Mouse (Mus musculus) gastrocnemius, postnatal 25 days (tissue): ENCODE measurements around the gene Cdc37l1. TPM values are rescaled to one million over a fixed set of nuclear protein-coding genes. Genes with fewer than 3 reads are reported as not detected.

ENCODE experiments used
- DNase-seq: peaks from one replicate; pipeline ENCODE4 v3.0.0; 2022
- total RNA-seq, 2 experiments: library from RNA; stranded (reverse); gene quantifications; 1 replicate in 1 of 2; 2 replicates in 1 of 2; pipeline ENCODE4 v1.2.3; 2021

The Cdc37l1 gene
- total RNA-seq, 2 experiments from 2014 or later: 35.7 to 41.4 TPM

GRCm38 (mm10) chr19:29008069-29008706, 18.0 kb downstream of the Cdc37l1 start:
- no peak for DNase-seq

GRCm38 (mm10) chr19:29009046-29009445, 18.9 kb downstream of the Cdc37l1 start:
- no peak for DNase-seq

GRCm38 (mm10) chr19:29011355-29011990, 21.3 kb downstream of the Cdc37l1 start:
- no peak for DNase-seq

GRCm38 (mm10) chr19:29014466-29015055, 24.4 kb downstream of the Cdc37l1 start:
- DNase-seq: no peak

- DNase-seq: no peak
Observed at GRCm38 (mm10) chr19:29015410-29016203, 25.5 kb downstream of the Cdc37l1 start.

GRCm38 (mm10) chr19:29016204-29016765, 26.1 kb downstream of the Cdc37l1 start:
- DNase-seq: no peak

DNA sequence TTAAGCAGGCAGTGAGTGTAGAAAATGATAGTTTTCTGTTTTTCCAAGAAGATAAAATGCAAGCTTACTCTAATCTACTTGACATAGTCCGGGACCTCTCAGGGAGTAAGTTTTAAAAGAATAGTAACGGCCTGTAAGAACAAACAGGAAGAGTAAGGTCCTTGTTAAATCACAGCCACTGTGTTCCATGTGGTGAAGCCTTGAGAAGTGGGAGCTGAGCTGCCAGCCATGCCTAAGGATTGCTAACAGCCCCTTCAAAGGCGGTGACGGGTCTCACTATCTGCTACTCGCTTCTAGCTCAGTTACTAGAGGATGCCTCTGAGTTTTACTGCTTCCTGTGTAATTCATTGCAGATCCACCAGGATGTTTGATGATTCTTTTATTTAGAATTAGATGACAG, 26.6 kb downstream of the Cdc37l1 start:
- no peak for DNase-seq

- DNase-seq: no peak
Observed at GRCm38 (mm10) chr19:29019647-29020046, 29.5 kb downstream of the Cdc37l1 start.

DNA sequence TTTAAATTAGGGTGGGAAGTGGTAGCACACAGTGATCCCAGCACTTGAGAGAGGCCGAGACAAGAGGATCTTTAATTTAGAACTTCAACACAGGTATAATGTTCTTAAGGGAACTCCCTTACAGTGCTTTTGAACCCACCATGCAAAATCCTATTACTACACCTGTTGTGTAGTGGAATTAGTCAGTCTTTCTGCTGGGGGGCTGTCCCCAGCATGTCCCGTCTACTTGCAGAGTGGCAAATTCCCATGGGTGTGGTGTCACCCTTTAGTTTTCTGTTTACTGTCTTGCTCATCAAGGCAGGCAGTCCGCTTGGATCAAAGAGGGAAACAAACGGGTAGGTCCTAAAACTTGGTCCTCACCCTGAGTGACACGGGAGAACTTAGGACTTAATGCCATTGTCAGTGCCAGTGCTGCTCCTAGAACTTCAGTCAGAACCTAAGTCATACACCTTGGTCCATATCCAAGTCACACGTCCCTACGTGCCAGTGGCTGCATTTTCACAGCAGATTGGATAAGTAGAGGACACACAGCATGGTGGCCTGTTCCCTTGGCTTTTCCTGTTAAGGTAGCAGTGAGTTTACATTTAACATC, 31.7 kb downstream of the Cdc37l1 start:
- DNase-seq: no peak

- DNase-seq: no peak
Observed at GRCm38 (mm10) chr19:29024391-29024947, 34.3 kb downstream of the Cdc37l1 start.

- no peak for DNase-seq
Observed at GRCm38 (mm10) chr19:29031788-29032187, 41.6 kb downstream of the Cdc37l1 start.

DNA sequence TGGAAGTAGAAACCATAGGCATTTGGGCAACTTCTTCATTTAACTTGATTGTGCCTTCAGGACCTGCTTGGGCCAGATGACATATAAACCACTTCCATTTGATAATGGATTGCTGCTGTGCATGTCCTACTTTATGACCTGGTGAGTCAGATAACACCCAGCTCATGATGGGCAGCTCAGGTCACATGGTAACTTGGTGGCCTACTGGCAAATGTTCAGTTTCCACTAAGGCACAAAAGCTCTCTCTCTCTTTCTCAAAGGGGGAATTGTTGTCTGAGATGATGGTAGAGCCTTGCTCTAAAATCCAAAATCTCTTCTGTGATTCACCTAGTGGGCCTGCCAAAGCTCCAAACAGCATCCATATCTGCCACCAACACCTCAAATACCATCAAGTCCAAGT, 42.5 kb downstream of the Cdc37l1 start:
- no peak for DNase-seq

GRCm38 (mm10) chr19:29037026-29037425, 46.9 kb downstream of the Cdc37l1 start:
- DNase-seq: no peak

GRCm38 (mm10) chr19:29037541-29037940, 47.4 kb downstream of the Cdc37l1 start:
- no peak for DNase-seq

GRCm38 (mm10) chr19:29039334-29039733, 49.2 kb downstream of the Cdc37l1 start:
- DNase-seq: no peak

GRCm38 (mm10) chr19:29040206-29040605, 50.1 kb downstream of the Cdc37l1 start:
- DNase-seq: no peak

- DNase-seq: no peak
Observed at GRCm38 (mm10) chr19:29042143-29042542, 52.0 kb downstream of the Cdc37l1 start.

DNA sequence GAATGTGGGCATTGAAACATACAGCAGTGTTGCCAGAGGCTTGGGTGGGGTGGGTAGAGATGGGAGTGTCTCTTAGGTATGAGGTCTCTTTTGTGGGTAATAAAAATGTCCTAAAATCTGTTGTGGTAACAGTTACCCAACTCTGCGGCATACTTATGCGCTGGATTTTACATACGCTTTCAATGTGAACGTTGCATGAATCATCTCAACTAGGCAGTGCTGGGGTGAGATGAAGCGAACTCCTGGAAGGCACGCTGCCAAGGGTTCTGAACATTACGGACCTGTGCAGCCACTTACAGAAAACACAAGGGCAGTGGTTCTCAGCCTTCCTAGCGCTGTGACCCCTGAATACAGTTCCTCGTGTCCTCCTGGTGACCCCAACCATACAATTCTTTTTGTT, 52.5 kb downstream of the Cdc37l1 start:
- no peak for DNase-seq

DNA sequence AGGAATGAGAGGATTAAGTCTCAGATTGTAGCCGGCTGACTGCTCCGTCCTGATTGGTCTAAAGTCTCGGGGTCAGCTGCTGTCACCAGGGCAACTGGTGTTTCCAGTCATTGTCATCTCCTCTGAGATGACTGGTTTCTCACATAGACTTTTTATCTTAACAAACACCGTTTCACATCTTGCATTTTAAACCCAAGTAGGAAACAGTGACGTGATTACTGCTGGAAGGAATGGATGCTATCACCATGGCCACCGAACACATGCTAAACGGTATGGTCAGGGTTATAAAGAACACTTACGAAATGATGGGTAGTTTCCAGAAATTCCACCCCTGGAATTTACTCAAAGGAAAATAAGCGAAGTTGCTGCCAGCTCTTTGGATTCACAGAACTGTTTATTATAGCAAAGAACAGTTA, 54.2 kb downstream of the Cdc37l1 start:
- DNase-seq: no peak

- no peak for DNase-seq
Observed at GRCm38 (mm10) chr19:29045369-29045768, 55.2 kb downstream of the Cdc37l1 start.

GRCm38 (mm10) chr19:29045956-29046650, 56.0 kb downstream of the Cdc37l1 start:
- no peak for DNase-seq
